Mouse (Mus musculus) hindbrain, embryonic 10.5 days (tissue): Measurements from ENCODE around the gene Nudt4. TPM values are rescaled to one million over a fixed set of nuclear protein-coding genes. Genes with fewer than 3 reads are reported as not detected.

Experiments
- DNase-seq: peaks from one replicate; pipeline ENCODE4 v3.0.0-alpha.2; 2017; ENCODE audit warnings: low spot score
- H3K27ac ChIP-seq: fragments of 300-500 bp; sonication (generic); 2 replicates; pipeline ENCODE4 v1.5.1; 2016; ENCODE audit warnings: mild to moderate bottlenecking, moderate library complexity
- H3K27me3 ChIP-seq: fragments of 300-500 bp; sonication (generic); 2 replicates; pipeline ENCODE4 v1.6.1; 2016; ENCODE audit warnings: mild to moderate bottlenecking; ENCODE audit not compliant: poor library complexity, insufficient read depth, severe bottlenecking
- H3K36me3 ChIP-seq: fragments of 300-500 bp; sonication (generic); 2 replicates; pipeline ENCODE4 v1.6.1; 2016; ENCODE audit warnings: mild to moderate bottlenecking, moderate library complexity
- H3K4me1 ChIP-seq: fragments of 300-500 bp; sonication (generic); replicated peaks from 2 replicates; pipeline ENCODE4 v1.6.1; 2016; ENCODE audit warnings: mild to moderate bottlenecking
- H3K4me3 ChIP-seq: fragments of 300-500 bp; sonication (generic); 2 replicates; pipeline ENCODE4 v1.5.1; 2016; ENCODE audit warnings: mild to moderate bottlenecking, moderate library complexity
- H3K9me3 ChIP-seq: fragments of 300-500 bp; sonication (generic); 2 replicates; pipeline ENCODE4 v1.6.1; 2016; ENCODE audit warnings: mild to moderate bottlenecking, moderate library complexity
- WGBS: fragments of 180-500 bp; shearing (Covaris S2); methylation state at CpG from one replicate; pipeline ENCODE4 v1.1.7; 2016; 5-methylcytosine and 5-hydroxymethylcytosine counted together
- polyA plus RNA-seq: library from polyadenylated mRNA; unstranded; fragments of >200 nt; fragmentation: Nextera tagmentation; extraction: Ambion mirVana; gene quantifications from 2 replicates; pipeline ENCODE4 v1.2.1, GENCODE M21; 2016

The Nudt4 gene
- polyA plus RNA-seq, 1 experiment from 2014 or later: 76.4 TPM

DNA sequence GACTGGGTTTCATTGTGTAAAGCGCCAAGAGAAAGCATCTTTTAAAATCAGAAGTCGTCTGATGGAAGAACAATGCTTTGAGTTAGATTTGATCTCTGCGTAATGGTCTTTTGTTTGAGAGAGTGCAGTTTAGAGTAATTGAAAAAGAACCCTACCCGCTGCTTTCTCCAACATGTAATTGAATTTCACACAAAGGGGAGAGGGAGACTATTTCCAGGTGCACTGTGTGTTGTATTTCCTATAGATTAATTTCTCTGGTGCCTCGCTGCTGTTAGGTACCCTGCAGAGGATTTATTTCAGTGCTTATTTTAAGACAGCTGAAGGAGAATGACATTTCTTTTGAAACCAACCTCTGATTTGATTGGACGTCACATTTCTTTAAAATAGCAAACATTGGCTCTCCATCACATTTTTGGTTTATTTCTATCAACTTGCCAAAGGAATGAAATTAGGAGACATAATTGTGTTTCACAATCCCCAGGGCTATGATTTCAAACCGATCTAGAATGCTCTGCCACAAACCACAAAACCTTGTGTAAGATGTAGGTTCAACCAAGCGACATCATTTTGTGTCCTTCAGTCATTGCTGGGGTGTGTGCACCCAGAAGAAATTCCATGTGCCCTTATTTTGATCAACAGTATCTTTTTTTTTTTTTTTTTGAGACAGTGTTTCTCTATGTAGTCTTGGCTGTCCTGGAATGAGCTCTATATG lies 23.7 kb upstream of the Nudt4 start:
- Histone ChIP-seq H3K4me1 (0 out of 2 replicates have a peak, but pooled peaks cover 6% of the 10 kb centered on the region), H3K27ac (no peak overlapping the region), H3K9me3 (0 out of 2 replicates have a peak, but pooled peaks cover 3% of the 10 kb centered on the region), H3K4me3 (no peak overlapping the region), H3K27me3 (peaks cover 3% of the 10 kb centered on the region; the same call in 1 of the 2 replicates), H3K36me3 (no peaks in the 10 kb centered on the region)
- WGBS: 67% methylated on average over 8 of the region's 8 CpGs
- DNase-seq: no peak

DNA sequence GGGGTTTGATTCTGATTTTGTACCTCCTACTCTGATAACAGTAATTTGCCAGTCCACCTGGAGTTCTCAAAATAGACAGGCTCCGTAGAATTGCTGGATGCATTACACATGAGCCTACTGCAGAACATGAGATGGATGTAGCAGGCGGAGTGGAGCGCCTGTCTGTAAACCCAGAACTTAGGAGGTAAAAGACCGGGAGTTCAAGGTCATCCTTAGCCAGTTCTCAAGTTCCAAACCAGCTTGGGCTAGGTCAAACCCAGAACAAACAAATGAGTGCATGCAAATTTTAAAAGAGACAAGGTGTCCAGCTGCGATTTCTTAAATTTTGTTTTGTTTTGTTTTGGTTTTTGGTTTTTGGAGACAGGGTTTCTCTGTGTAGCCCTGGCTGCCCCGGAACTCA lies 21.6 kb upstream of the Nudt4 start:
- Histone ChIP-seq H3K9me3 (0 out of 2 replicates have a peak, but pooled peaks cover 3% of the 10 kb centered on the region), H3K36me3 (no peaks in the 10 kb centered on the region), H3K4me1 (0 out of 2 replicates have a peak, but pooled peaks cover 6% of the 10 kb centered on the region), H3K27ac (no peak overlapping the region), H3K4me3 (no peak overlapping the region), H3K27me3 (no peaks in the 10 kb centered on the region)
- no peak for DNase-seq
- WGBS: 93% methylated on average over 6 of the region's 6 CpGs

DNA sequence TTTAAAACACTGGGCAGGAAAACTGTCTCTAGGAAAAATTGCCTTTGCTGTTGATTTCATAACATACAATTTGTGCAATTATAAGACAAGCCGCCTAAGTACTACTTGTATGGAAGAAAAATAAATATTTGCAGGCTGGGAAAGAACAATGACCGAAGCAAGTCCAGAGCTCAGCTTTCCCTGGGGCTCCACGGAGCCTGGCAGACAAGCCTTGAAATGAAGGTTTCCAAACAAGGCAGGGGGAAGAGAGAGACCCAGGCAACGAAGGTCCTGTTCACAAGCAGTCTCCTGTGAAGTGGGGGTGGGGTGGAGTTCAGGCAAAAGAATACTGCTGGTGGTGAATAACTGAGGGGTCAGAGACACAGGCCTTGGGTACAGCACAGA lies 13.6 kb upstream of the Nudt4 start:
- no peaks in the 10 kb centered on the region for H3K9me3 ChIP-seq
- H3K4me1 ChIP-seq: peaks cover 25% of the 10 kb centered on the region
- no peaks in the 10 kb centered on the region for H3K36me3 ChIP-seq
- peak; percentile 60 for DNase-seq
- 21% methylated on average over 4 of the region's 4 CpGs for WGBS
- H3K4me3 ChIP-seq: no peak overlapping the region
- peak overlapping the region; percentile 79 for H3K27ac ChIP-seq
- no peaks in the 10 kb centered on the region for H3K27me3 ChIP-seq

DNA sequence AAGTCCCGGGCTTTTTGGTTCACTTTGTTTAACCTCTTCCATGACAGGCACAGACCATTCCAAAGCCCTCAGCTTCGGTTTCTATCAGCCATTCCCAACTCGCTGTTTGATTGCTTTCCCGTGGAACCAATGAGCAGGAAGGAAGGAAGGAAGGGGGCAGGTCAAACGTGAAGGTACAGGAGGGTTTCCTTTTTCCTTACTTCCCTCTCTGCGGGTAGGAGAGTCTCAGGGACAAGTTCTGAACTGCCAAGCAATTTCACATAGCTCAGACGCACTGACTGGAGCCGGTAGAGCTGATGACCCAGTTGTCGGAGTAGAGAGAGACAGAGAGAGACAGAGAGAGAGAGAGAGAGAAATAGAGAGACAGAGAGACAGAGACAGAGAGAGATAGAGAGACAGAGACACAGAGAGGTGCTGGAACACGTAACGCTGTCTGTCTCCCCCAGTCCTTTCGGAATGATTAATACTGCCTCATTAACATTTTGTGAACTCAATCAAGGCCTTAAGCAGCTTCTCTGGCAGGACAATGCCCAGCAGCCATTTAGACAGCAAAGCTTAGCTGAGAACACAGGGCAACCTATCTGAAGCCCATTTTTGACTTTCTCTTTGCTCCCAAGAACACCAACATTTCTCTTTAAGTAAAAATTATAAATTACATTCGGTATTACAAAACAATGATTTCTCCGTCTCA lies 13.1 kb upstream of the Nudt4 start:
- no peaks in the 10 kb centered on the region for H3K27me3 ChIP-seq
- peak; percentile 25 for DNase-seq
- H3K27ac ChIP-seq: peak overlapping the region; percentile 79
- no peak overlapping the region for H3K4me3 ChIP-seq
- peaks cover 25% of the 10 kb centered on the region for H3K4me1 ChIP-seq
- no peaks in the 10 kb centered on the region for H3K36me3 ChIP-seq
- no peaks in the 10 kb centered on the region for H3K9me3 ChIP-seq
- WGBS: 57% methylated on average over 14 of the region's 14 CpGs

DNA sequence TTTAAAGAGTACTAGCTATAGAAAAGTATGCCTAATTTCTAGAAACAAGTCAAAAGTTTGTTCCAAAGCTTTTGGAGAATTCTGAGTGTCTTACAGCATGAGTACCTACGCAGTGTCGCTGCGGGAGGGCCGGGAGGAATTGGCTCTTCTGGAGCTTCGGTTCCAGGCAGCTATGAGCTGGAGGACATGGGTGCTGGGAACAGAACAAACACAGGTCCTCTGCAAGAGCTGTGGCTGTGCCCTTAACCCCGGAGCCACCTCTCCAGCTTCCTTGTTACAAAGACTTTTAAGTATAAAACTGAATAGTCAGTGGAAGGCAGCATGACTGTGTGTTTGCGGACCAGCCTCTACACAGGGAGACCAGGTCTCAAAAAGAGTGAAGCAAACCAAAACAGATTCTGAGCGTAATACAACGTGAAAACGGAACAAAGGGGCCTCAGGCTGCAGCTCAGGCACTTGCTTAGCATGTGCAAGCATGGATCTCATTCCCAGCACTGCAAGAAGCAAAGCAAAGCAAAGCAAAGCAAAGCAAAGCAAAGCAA lies 12.0 kb upstream of the Nudt4 start:
- no peaks in the 10 kb centered on the region for H3K27me3 ChIP-seq
- WGBS: 71% methylated on average over 10 of the region's 10 CpGs
- no peak overlapping the region for H3K4me3 ChIP-seq
- H3K9me3 ChIP-seq: no peaks in the 10 kb centered on the region
- DNase-seq: no peak
- no peaks in the 10 kb centered on the region for H3K36me3 ChIP-seq
- H3K27ac ChIP-seq: peak overlapping the region; percentile 13
- peaks cover 25% of the 10 kb centered on the region for H3K4me1 ChIP-seq

DNA sequence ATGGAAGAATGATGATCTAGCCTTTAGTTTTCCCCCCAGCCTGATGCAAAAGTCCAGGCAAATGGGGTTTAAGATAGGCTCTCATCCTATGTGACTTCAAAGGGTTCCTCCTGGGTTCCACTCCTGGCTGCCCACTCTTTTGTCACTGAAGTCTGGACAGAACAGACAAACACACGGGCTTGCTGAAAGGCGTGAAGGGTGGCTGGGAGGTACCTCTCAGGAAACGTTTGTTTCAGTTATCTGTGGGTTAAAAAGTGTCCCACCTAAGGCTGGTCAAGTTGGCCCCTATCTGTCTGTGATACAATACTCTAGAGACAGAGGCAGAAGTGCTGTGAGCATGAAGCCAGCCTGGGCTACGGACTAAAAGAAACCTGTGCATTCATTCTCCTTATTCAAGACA lies 11.0 kb upstream of the Nudt4 start:
- DNase-seq: no peak
- no peaks in the 10 kb centered on the region for H3K27me3 ChIP-seq
- H3K36me3 ChIP-seq: no peaks in the 10 kb centered on the region
- H3K4me1 ChIP-seq: peaks cover 25% of the 10 kb centered on the region
- 75% methylated on average over 4 of the region's 4 CpGs for WGBS
- no peak overlapping the region for H3K4me3 ChIP-seq
- no peaks in the 10 kb centered on the region for H3K9me3 ChIP-seq
- no peak overlapping the region for H3K27ac ChIP-seq

DNA sequence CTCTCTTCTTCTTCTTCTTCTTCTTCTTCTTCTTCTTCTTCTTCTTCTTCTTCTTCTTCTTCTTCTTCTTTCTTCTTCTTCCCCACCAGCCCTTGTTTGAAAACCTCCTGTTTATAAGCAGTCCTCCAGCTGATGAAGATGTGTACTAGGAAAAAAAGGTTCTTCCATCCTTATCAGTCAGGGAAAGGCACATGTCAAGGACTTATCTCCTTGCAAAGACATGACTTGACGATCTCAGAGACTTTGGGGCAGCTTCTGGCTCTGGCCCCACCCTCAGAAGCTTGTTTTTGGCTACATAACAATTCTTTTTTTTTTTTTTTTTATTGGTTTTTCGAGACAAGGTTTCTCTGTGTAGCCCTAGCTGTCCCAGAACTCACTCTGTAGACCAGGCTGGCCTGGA lies 5.5 kb upstream of the Nudt4 start:
- WGBS: 67% methylated on average over 2 of the region's 2 CpGs
- Histone ChIP-seq H3K36me3 (no peaks in the 10 kb centered on the region), H3K4me3 (no peak overlapping the region), H3K27ac (no peak overlapping the region), H3K27me3 (no peaks in the 10 kb centered on the region), H3K4me1 (peaks cover 21% of the 10 kb centered on the region), H3K9me3 (no peaks in the 10 kb centered on the region)
- DNase-seq: no peak

DNA sequence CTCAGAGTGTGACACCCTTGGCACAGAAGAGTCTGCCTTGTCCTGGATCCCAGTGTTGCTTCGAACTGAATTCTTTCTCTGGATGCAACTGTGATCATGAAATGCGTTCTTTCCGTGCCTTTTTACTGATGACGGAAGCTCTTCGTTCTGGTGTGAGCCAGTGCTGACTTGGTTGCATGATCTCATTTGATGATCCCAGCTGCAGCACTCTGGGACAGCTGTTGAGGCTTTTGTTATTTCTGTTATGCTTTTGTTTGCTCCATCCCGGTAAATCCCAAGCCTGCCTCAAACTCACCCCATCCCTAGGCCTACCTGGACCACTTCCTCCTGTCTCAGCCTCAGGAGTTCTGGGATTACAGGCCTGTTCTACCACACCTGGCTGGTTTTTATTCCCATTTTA lies 4.1 kb upstream of the Nudt4 start:
- WGBS: 83% methylated on average over 6 of the region's 6 CpGs
- no peaks in the 10 kb centered on the region for H3K27me3 ChIP-seq
- H3K4me3 ChIP-seq: no peak overlapping the region
- no peak overlapping the region for H3K27ac ChIP-seq
- H3K4me1 ChIP-seq: peaks cover 25% of the 10 kb centered on the region
- no peaks in the 10 kb centered on the region for H3K9me3 ChIP-seq
- no peak for DNase-seq
- no peaks in the 10 kb centered on the region for H3K36me3 ChIP-seq

DNA sequence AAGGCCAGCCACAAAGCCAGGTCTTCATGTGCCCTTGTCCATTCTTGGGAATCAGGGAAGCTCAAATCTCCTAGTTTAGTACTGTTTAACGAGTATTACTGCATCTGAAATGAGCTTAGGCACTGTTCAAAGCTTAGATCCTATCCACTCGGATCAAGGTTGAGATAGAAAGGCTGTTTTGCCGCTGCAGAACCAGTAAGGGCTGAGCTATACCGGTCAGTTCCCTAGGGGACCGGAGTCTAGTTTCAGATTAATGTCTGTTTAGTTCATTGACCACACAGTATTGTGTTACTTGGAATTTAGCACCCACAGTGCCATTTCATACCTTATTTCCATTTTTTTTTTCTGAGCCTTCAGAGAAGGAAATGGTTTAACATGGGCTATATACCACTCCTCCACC lies 3.6 kb upstream of the Nudt4 start:
- no peak overlapping the region for H3K4me3 ChIP-seq
- H3K4me1 ChIP-seq: peaks cover 26% of the 10 kb centered on the region
- no peaks in the 10 kb centered on the region for H3K36me3 ChIP-seq
- no peaks in the 10 kb centered on the region for H3K27me3 ChIP-seq
- no peaks in the 10 kb centered on the region for H3K9me3 ChIP-seq
- no peak for DNase-seq
- 74% methylated on average over 5 of the region's 5 CpGs for WGBS
- H3K27ac ChIP-seq: 0 out of 2 replicates have a peak overlapping the region, but pooled peaks have one; percentile 30

DNA sequence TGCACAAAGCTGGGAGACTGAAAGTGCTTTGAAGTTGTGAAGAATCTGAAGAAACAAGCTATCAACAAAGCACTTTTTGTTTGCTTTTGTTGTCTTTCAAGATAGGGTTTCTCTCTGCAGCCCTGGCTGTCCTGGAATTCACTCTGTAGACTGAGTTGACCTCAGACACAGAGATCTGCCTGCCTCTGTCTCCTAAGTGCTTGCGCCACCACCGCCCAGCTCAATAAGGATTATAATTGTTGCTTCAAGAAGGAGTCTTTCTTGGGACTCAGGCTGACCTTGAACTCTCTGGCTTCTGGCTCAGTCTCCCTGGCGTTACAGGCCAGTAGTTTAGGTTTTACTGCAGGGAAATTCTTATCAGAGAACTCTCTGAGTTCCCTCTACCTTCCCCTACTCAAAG lies 2.8 kb upstream of the Nudt4 start:
- DNase-seq: no peak
- 90% methylated on average over 3 of the region's 3 CpGs for WGBS
- H3K4me1 ChIP-seq: peaks cover 34% of the 10 kb centered on the region
- H3K27me3 ChIP-seq: no peaks in the 10 kb centered on the region
- H3K9me3 ChIP-seq: no peaks in the 10 kb centered on the region
- no peak overlapping the region for H3K27ac ChIP-seq
- no peak overlapping the region for H3K4me3 ChIP-seq
- H3K36me3 ChIP-seq: no peaks in the 10 kb centered on the region

DNA sequence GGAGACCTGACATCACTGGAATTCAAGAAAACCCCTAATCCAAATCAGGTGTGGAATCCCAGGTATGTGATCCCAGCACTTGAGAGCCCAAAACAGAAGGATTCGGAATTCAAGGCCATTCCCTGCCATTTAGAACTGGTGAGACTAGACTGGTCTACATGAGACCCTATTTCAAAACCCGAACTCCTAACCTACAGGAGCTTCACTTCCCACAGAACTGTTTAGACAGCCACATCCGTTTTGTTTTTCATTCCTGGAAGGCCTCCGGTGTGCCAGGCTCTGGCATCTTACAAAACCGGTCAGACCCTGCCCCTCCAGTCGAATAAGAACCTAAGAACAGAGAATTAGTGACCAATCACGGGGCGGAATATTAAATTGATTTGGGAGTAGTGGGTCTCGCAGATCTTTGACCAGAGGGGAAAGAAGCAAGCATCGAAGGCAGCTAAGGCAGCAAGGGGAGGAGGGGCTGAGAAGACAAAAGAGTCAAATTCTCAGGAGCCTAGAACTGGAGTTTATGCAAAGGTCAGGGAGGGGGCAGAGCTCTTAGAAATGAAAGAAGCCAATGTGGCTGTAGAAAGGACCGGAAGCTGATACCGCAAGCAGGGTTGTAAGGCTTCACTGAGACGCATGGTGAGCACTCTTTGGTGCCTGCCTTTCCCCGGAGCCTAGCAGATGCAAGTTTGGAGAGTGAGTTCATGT lies 1.4 kb upstream of the Nudt4 start:
- WGBS: 20% methylated on average over 14 of the region's 14 CpGs
- H3K36me3 ChIP-seq: peaks cover 3% of the 10 kb centered on the region; the same call in 1 of the 2 replicates
- H3K27ac ChIP-seq: peak overlapping the region; percentile 79
- no peaks in the 10 kb centered on the region for H3K27me3 ChIP-seq
- H3K4me1 ChIP-seq: peaks cover 45% of the 10 kb centered on the region
- H3K9me3 ChIP-seq: no peaks in the 10 kb centered on the region
- DNase-seq: peak; percentile 48
- H3K4me3 ChIP-seq: peak overlapping the region; percentile 21

DNA sequence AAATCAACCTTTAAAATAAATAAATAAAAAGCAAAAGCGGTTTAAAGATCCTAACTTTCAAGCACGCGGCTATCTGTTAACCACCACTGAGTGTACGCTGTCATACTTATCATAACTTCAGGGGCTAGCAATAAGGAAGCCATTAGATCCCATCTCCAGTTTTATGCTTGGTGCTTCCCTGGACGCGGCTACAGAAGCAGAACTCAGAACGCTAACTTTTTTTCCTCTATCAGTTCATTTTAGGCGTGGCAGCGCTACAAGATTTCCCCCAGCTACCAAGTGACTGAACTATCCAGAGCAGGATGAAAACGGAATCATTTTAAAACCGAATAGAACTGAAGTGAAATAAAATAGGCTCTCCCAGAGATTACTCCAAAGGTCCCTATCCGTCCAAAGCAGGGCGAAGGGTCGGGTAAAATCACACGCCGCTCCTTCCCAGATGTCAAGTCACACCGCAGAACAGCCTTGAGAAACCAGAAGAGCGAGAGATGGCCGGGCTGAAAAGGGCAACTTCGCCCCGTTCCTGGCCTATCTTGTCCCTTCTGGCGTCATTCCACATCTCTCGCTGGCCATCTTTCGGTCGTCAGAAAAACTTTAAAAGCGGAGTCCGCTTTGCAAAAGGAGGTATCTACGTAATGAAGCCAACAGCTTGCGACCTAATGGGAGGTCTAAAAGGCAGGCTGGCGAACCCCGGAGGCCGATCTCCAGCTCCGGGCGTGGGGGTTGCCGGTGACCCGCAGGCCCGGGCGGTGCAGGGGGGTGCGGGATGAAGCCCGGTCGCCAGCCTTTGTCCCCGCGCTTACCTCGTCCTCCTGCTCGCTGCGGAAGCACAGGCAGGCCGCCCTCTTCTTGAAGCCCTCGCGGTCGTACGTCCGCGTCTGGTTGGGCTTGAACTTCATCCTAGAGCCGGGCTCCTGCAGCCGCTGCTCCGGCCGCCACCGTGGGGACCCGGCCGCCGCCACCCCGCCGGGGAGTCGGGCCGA lies 796 bp downstream of the Nudt4 start:
- Histone ChIP-seq H3K4me1 (peaks cover 58% of the 10 kb centered on the region), H3K27ac (peak overlapping the region; percentile 98), H3K4me3 (peak overlapping the region; percentile 94), H3K27me3 (no peaks in the 10 kb centered on the region), H3K9me3 (no peaks in the 10 kb centered on the region), H3K36me3 (peaks cover 21% of the 10 kb centered on the region)
- peak; percentile 70 for DNase-seq
- WGBS: 1% methylated on average over 65 of the region's 65 CpGs
